Mouse (Mus musculus) C2C12 (cell line): ENCODE measurements around the gene Lrrc36. TPM values are rescaled to one million over a fixed set of nuclear protein-coding genes. Genes with fewer than 3 reads are reported as not detected.
A peak's percentile ranks its signal among the peaks of the same experiment; 100 is the strongest.

Experiments
- H3K27me3 ChIP-seq: one replicate; pipeline ENCODE4 v1.6.1; 2011; ENCODE audit not compliant: control insufficient read depth, insufficient read depth, insufficient read length
- H3K36me3 ChIP-seq: one replicate; pipeline ENCODE4 v1.6.1; 2011; ENCODE audit not compliant: control insufficient read depth, insufficient read depth
- H3K4me3 ChIP-seq: one replicate; pipeline ENCODE4 v1.5.1; 2011; ENCODE audit warnings: mild to moderate bottlenecking, control low read depth; ENCODE audit not compliant: poor library complexity, insufficient read depth, severe bottlenecking
- H3K79me2 ChIP-seq: one replicate; pipeline ENCODE4 v1.6.1; 2011; ENCODE audit not compliant: control insufficient read depth, insufficient read depth
- H3K79me3 ChIP-seq: one replicate; pipeline ENCODE4 v1.6.1; 2011; ENCODE audit warnings: low read depth, control low read depth
- H3ac ChIP-seq: one replicate; pipeline ENCODE3; 2011; ENCODE audit warnings: low read depth; ENCODE audit not compliant: control insufficient read depth, insufficient read length
- CEBPB ChIP-seq: IDR thresholded peaks from one replicate; pipeline ENCODE4 v1.6.1; 2011; ENCODE audit warnings: low read depth, mild to moderate bottlenecking, control low read depth, moderate library complexity
- CTCF ChIP-seq: IDR thresholded peaks from one replicate; pipeline ENCODE4 v1.5.1; 2011; ENCODE audit not compliant: control insufficient read depth, insufficient read depth, insufficient read length
- FOSL1 ChIP-seq: IDR thresholded peaks from one replicate; pipeline ENCODE4 v1.8.0; 2011; ENCODE audit warnings: mild to moderate bottlenecking, low read length; ENCODE audit not compliant: poor library complexity, insufficient read depth, severe bottlenecking
- MAX ChIP-seq: IDR thresholded peaks from one replicate; pipeline ENCODE4 v1.6.1; 2011; ENCODE audit warnings: mild to moderate bottlenecking, control low read depth
- MYOD1 ChIP-seq: IDR thresholded peaks from one replicate; pipeline ENCODE4 v1.6.1; 2011; ENCODE audit warnings: low read depth; ENCODE audit not compliant: control insufficient read depth, insufficient read length
- MYOG ChIP-seq: IDR thresholded peaks from one replicate; pipeline ENCODE4 v1.6.1; 2011; ENCODE audit not compliant: control insufficient read depth, insufficient read length; ENCODE audit errors: extremely low read depth
- USF1 ChIP-seq: IDR thresholded peaks from one replicate; pipeline ENCODE4 v1.6.1; 2011; ENCODE audit warnings: low read depth, mild to moderate bottlenecking, control low read depth, moderate library complexity
- polyA plus RNA-seq: library from polyadenylated mRNA; unstranded; fragments of >200 nt; fragmentation: generic; extraction: Trizol; gene quantifications from one replicate; pipeline ENCODE4 v1.2.1, GENCODE M21; 2012; ENCODE audit warnings: missing spikeins

Gene Lrrc36
- polyA plus RNA-seq, 1 experiment, result not detected

- Histone ChIP-seq H3ac (no peak overlapping the region), H3K79me2 (no peaks in the 10 kb centered on the region), H3K79me3 (no peaks in the 10 kb centered on the region), H3K27me3 (no peaks in the 10 kb centered on the region), H3K36me3 (no peaks in the 10 kb centered on the region), H3K4me3 (no peak overlapping the region)
- TF ChIP-seq MYOG (no peak), FOSL1 (no peak), MYOD1 (no peak), MAX (no peak), CEBPB (no peak), CTCF (no peak), USF1 (no peak)
These were observed 28.1 kb downstream of the Lrrc36 start for GRCm38 (mm10) chr8:105441433-105441832.

GRCm38 (mm10) chr8:105442661-105443060, 29.3 kb downstream of the Lrrc36 start:
- no peaks in the 10 kb centered on the region for H3K79me3 ChIP-seq
- H3K79me2 ChIP-seq, result no peaks in the 10 kb centered on the region
- no peak overlapping the region for H3ac ChIP-seq
- no peaks in the 10 kb centered on the region for H3K36me3 ChIP-seq
- no peaks in the 10 kb centered on the region for H3K27me3 ChIP-seq
- no peak overlapping the region for H3K4me3 ChIP-seq
- no peak for TF ChIP-seq FOSL1
- TF ChIP-seq MYOG, result no peak
- TF ChIP-seq CEBPB, result no peak
- no peak for TF ChIP-seq MYOD1
- no peak for TF ChIP-seq MAX
- no peak for TF ChIP-seq CTCF
- TF ChIP-seq USF1, result no peak

GRCm38 (mm10) chr8:105445296-105446126, 32.1 kb downstream of the Lrrc36 start:
- Histone ChIP-seq H3K79me2 (no peaks in the 10 kb centered on the region), H3K36me3 (no peaks in the 10 kb centered on the region), H3K79me3 (no peaks in the 10 kb centered on the region), H3K4me3 (no peak overlapping the region), H3K27me3 (peaks cover 7% of the 10 kb centered on the region), H3ac (no peak overlapping the region)
- no peak for TF ChIP-seq FOSL1
- TF ChIP-seq USF1, result no peak
- no peak for TF ChIP-seq MYOD1
- TF ChIP-seq CEBPB, result no peak
- no peak for TF ChIP-seq CTCF
- no peak for TF ChIP-seq MAX
- TF ChIP-seq MYOG, result no peak

GRCm38 (mm10) chr8:105446127-105446552, 32.8 kb downstream of the Lrrc36 start:
- Histone ChIP-seq H3K27me3 (peaks cover 7% of the 10 kb centered on the region), H3K4me3 (no peak overlapping the region), H3K79me3 (no peaks in the 10 kb centered on the region), H3K79me2 (no peaks in the 10 kb centered on the region), H3ac (no peak overlapping the region), H3K36me3 (no peaks in the 10 kb centered on the region)
- no peak for TF ChIP-seq CEBPB
- TF ChIP-seq MAX, result no peak
- no peak for TF ChIP-seq MYOG
- TF ChIP-seq USF1, result peak; percentile 76

- Histone ChIP-seq H3K79me3 (no peaks in the 10 kb centered on the region), H3K36me3 (no peaks in the 10 kb centered on the region), H3K4me3 (no peak overlapping the region), H3K79me2 (no peaks in the 10 kb centered on the region), H3ac (no peak overlapping the region), H3K27me3 (peaks cover 10% of the 10 kb centered on the region)
- TF ChIP-seq MYOG, result no peak
These were observed 34.8 kb downstream of the Lrrc36 start for GRCm38 (mm10) chr8:105448188-105448587.

- no peaks in the 10 kb centered on the region for H3K36me3 ChIP-seq
- no peaks in the 10 kb centered on the region for H3K79me3 ChIP-seq
- H3K79me2 ChIP-seq, result no peaks in the 10 kb centered on the region
- no peak overlapping the region for H3K4me3 ChIP-seq
- peaks cover 10% of the 10 kb centered on the region for H3K27me3 ChIP-seq
- TF ChIP-seq CEBPB, result no peak
- no peak overlapping the region for H3ac ChIP-seq
These were observed 35.2 kb downstream of the Lrrc36 start for GRCm38 (mm10) chr8:105448596-105448995.
